Mouse (Mus musculus) kidney, embryonic 15.5 days (tissue): ENCODE data around the gene Katnb1. TPM values are rescaled to one million over a fixed set of nuclear protein-coding genes. Genes with fewer than 3 reads are reported as not detected.

Source experiments
- ATAC-seq: fragments of 200-750 bp; cut with Nextera tagmentation; replicated peaks from 2 replicates; pipeline ENCODE4 v1.8.0; 2017; ENCODE audit warnings: moderate TSS enrichment; ENCODE audit not compliant: low FRiP score
- H3K27ac ChIP-seq: fragments of 300-500 bp; sonication (generic); 2 replicates; pipeline ENCODE4 v1.5.1; 2015; ENCODE audit warnings: mild to moderate bottlenecking, inconsistent platforms
- H3K27me3 ChIP-seq: fragments of 300-500 bp; sonication (generic); 2 replicates; pipeline ENCODE4 v1.6.1; 2015; ENCODE audit warnings: inconsistent platforms
- H3K36me3 ChIP-seq: fragments of 300-500 bp; sonication (generic); 2 replicates; pipeline ENCODE4 v1.6.1; 2015; ENCODE audit warnings: inconsistent platforms
- H3K4me1 ChIP-seq: fragments of 300-500 bp; sonication (generic); 2 replicates; pipeline ENCODE4 v1.6.1; 2015; ENCODE audit warnings: inconsistent platforms
- H3K4me2 ChIP-seq: fragments of 300-500 bp; sonication (generic); 2 replicates; pipeline ENCODE4 v1.6.1; 2015; ENCODE audit warnings: moderate library complexity, mild to moderate bottlenecking, inconsistent platforms
- H3K4me3 ChIP-seq: fragments of 300-500 bp; sonication (generic); replicated peaks from 2 replicates; pipeline ENCODE4 v1.5.1; 2015; ENCODE audit warnings: mild to moderate bottlenecking, inconsistent platforms
- H3K9ac ChIP-seq: fragments of 300-500 bp; sonication (generic); 2 replicates; pipeline ENCODE4 v1.6.1; 2015; ENCODE audit warnings: mild to moderate bottlenecking, inconsistent platforms
- H3K9me3 ChIP-seq: fragments of 300-500 bp; sonication (generic); replicated peaks from 2 replicates; pipeline ENCODE4 v1.6.1; 2016; ENCODE audit warnings: inconsistent platforms
- WGBS: fragments of 180-500 bp; shearing (Covaris S2); methylation state at CpG from one replicate; pipeline ENCODE4 v1.1.7; 2015; ENCODE audit warnings: mixed read lengths; 5-methylcytosine and 5-hydroxymethylcytosine counted together
- polyA plus RNA-seq: library from polyadenylated mRNA; unstranded; fragments of >200 nt; fragmentation: Nextera tagmentation; extraction: Ambion mirVana; gene quantifications from 2 replicates; pipeline ENCODE4 v1.2.1, GENCODE M21; 2015

Gene Katnb1
- polyA plus RNA-seq, 1 experiment from 2014 or later: 29.7 TPM

DNA sequence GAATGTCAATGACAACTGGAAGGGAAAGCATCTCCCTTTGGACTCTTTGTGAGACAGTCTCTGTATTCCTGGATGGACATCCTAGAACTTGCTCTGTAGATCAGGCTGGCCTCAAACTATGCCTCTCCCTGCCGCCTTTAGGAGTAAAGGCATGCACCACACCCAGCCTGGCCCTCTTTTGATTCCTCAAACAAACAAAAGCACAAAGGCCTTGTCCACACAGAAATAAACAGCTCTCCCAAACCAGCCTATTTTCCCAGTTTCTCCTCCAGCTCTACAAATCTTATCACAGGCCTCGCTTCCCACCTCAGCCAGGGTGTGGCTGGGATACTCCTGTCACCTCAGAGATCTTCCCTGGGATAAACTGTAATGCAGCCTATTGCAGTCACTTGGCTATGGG lies 53.2 kb downstream of the Katnb1 start:
- Histone ChIP-seq H3K4me3 (no peak overlapping the region), H3K9me3 (no peaks in the 10 kb centered on the region), H3K4me1 (peaks cover 38% of the 10 kb centered on the region), H3K36me3 (peaks cover 31% of the 10 kb centered on the region), H3K9ac (no peak overlapping the region), H3K27ac (no peak overlapping the region), H3K4me2 (no peak overlapping the region), H3K27me3 (no peaks in the 10 kb centered on the region)
- 88% methylated on average over 2 of the region's 2 CpGs for WGBS
- ATAC-seq: no peak

DNA sequence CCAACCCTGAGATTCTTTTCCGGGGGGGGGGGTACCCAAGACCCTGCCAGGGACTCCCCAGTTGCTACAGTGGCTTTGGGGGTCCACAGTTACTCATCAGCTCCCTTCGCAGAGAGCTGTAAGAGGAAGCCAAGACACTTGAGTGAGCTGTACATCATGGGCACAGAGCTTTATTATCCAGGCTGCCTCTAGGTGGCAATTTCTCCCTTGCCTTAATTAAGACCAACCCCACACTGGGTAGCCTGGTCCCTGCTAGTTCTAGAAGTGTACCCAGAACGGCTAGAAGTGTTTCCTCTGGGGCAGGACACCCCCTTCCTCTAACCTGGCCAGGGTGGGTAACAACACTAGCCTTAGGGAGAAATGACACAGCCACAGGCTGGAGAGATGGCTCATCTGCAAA lies 54.3 kb downstream of the Katnb1 start:
- H3K9me3 ChIP-seq: no peaks in the 10 kb centered on the region
- no peak for ATAC-seq
- 48% methylated on average over 3 of the region's 3 CpGs for WGBS
- H3K27ac ChIP-seq: no peak overlapping the region
- peaks cover 27% of the 10 kb centered on the region for H3K36me3 ChIP-seq
- no peak overlapping the region for H3K4me3 ChIP-seq
- H3K4me2 ChIP-seq: no peak overlapping the region
- no peaks in the 10 kb centered on the region for H3K27me3 ChIP-seq
- H3K9ac ChIP-seq: no peak overlapping the region
- peaks cover 47% of the 10 kb centered on the region for H3K4me1 ChIP-seq

GRCm38 (mm10) chr8:95136218-95136617 lies 55.2 kb downstream of the Katnb1 start:
- peaks cover 27% of the 10 kb centered on the region for H3K36me3 ChIP-seq
- no peaks in the 10 kb centered on the region for H3K9me3 ChIP-seq
- ATAC-seq: no peak
- H3K4me1 ChIP-seq: peaks cover 53% of the 10 kb centered on the region
- no peak overlapping the region for H3K4me3 ChIP-seq
- 88% methylated on average over 3 of the region's 3 CpGs for WGBS
- no peak overlapping the region for H3K9ac ChIP-seq
- H3K4me2 ChIP-seq: no peak overlapping the region
- no peaks in the 10 kb centered on the region for H3K27me3 ChIP-seq
- H3K27ac ChIP-seq: no peak overlapping the region

DNA sequence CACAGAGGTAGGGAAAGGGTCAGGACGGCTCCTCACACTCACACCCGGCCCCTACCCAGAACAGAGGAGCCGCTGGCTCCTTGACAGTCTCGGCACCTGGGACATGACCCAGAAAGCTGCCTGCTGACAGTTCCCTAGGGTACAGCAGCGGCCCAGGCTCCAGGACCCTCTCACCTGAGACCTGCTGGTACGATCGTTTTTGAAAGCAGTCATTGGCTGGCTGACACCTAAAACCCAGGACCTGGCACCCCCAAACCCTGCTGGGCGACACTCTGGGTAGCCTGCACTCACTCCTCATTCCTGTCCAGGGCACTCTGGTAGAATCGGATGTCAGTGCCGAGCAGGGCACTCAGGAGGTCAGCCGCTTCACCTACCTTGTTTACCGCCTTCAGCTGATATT lies 56.2 kb downstream of the Katnb1 start:
- 0 out of 2 replicates have a peak, but pooled peaks have one; percentile 1 for ATAC-seq
- Histone ChIP-seq H3K36me3 (peaks cover 26% of the 10 kb centered on the region), H3K9ac (no peak overlapping the region; the same call in 1 of the 2 replicates), H3K27ac (peak overlapping the region; percentile 54), H3K4me2 (peak overlapping the region; percentile 64), H3K4me3 (peak overlapping the region; percentile 35), H3K27me3 (no peaks in the 10 kb centered on the region), H3K9me3 (no peaks in the 10 kb centered on the region), H3K4me1 (peaks cover 52% of the 10 kb centered on the region)
- 27% methylated on average over 12 of the region's 12 CpGs for WGBS

- peak overlapping the region; percentile 22; the same call in 1 of the 2 replicates for H3K9ac ChIP-seq
- H3K27ac ChIP-seq: peak overlapping the region; percentile 54
- WGBS: 7% methylated on average over 28 of the region's 28 CpGs
These were observed 56.7 kb downstream of the Katnb1 start for GRCm38 (mm10) chr8:95137641-95138098.

DNA sequence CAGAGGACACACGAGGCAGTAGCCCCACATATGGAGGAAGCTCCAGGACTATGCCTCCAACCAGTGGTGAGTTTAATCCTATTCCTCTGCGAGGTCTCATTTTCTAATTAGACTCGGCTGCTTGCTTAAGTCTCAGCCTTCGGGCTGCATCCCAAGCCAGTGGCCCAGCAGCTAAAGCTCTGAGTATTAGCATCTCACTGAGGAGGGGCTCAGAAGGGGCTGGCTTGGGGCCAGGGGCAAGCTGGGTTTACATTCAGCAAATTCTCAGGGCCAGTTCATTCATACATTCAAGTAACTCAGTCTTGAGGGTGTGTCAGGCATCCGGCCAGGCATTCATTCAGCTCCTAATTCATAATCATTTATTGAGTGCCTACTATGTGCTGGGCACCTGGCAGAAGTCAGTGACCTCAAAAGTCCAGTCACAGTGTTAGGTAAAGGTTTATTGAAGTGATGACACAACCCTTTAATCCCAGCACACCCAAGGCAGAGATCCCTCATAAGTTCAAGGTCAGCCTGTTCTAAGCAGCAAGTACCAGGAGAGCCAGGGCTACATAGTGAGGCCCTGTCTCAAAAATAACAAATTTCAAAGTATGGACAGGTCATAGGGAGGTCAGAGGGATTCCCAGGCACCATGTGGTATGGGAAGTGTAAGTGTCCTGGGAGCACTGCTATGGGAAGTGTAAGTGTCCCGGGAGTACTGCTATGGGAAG lies 57.5 kb downstream of the Katnb1 start:
- peak overlapping the region; percentile 64 for H3K4me2 ChIP-seq
- no peak overlapping the region for H3K9ac ChIP-seq
- H3K36me3 ChIP-seq: peaks cover 13% of the 10 kb centered on the region
- no peaks in the 10 kb centered on the region for H3K9me3 ChIP-seq
- peaks cover 63% of the 10 kb centered on the region for H3K4me1 ChIP-seq
- WGBS: 27% methylated on average over 6 of the region's 6 CpGs
- peak overlapping the region; percentile 35 for H3K4me3 ChIP-seq
- ATAC-seq: no peak
- no peaks in the 10 kb centered on the region for H3K27me3 ChIP-seq
- H3K27ac ChIP-seq: peak overlapping the region; percentile 54; the same call in 1 of the 2 replicates

More at GRCm38 (mm10) chr8:95137641-95138098, 56.7 kb downstream of the Katnb1 start:
- H3K4me3 ChIP-seq: peak overlapping the region; percentile 35
- peak overlapping the region; percentile 64 for H3K4me2 ChIP-seq
- H3K9me3 ChIP-seq: no peaks in the 10 kb centered on the region
- H3K36me3 ChIP-seq: peaks cover 21% of the 10 kb centered on the region
- peak; percentile 67 for ATAC-seq
- H3K27me3 ChIP-seq: no peaks in the 10 kb centered on the region
- H3K4me1 ChIP-seq: peaks cover 55% of the 10 kb centered on the region

- Histone ChIP-seq H3K9me3 (no peaks in the 10 kb centered on the region), H3K4me3 (no peak overlapping the region), H3K4me1 (peaks cover 66% of the 10 kb centered on the region), H3K27ac (no peak overlapping the region), H3K9ac (no peak overlapping the region), H3K4me2 (no peak overlapping the region), H3K36me3 (peaks cover 8% of the 10 kb centered on the region), H3K27me3 (no peaks in the 10 kb centered on the region)
- 69% methylated on average over 1 of the region's 1 CpGs for WGBS
- ATAC-seq: no peak
These were observed 58.0 kb downstream of the Katnb1 start for GRCm38 (mm10) chr8:95139051-95139365.

GRCm38 (mm10) chr8:95140555-95140954 lies 59.6 kb downstream of the Katnb1 start:
- Histone ChIP-seq H3K4me2 (peak overlapping the region; percentile 79), H3K4me3 (peak overlapping the region; percentile 65; the same call in 1 of the 2 replicates), H3K9me3 (no peaks in the 10 kb centered on the region), H3K27ac (peak overlapping the region; percentile 45; the same call in 1 of the 2 replicates), H3K9ac (no peak overlapping the region), H3K27me3 (no peaks in the 10 kb centered on the region), H3K36me3 (no peaks in the 10 kb centered on the region), H3K4me1 (peaks cover 77% of the 10 kb centered on the region)
- no peak for ATAC-seq
- 57% methylated on average over 5 of the region's 5 CpGs for WGBS

DNA sequence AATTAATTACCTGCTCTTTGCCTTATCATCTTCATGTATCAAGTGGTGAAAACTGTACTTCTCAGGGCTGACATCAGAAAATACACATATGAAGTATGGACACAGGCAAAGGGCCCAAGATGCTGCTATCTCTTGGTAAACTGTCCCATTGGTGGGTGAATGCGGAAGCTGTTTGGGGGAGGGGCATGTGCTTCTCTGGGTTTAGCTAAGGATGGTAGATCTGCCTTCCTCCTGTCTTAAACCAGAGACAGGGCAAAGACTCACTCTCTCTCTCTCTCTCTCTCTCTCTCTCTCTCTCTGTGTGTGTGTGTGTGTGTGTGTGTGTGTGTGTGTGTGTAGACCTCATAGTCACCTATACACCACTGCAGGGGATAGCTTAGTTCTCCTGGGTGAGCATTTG lies 60.0 kb downstream of the Katnb1 start:
- Histone ChIP-seq H3K9me3 (no peaks in the 10 kb centered on the region), H3K4me2 (peak overlapping the region; percentile 79), H3K36me3 (no peaks in the 10 kb centered on the region), H3K27me3 (no peaks in the 10 kb centered on the region), H3K9ac (no peak overlapping the region), H3K4me3 (peak overlapping the region; percentile 65), H3K27ac (peak overlapping the region; percentile 86; the same call in 1 of the 2 replicates), H3K4me1 (peaks cover 77% of the 10 kb centered on the region)
- no peak for ATAC-seq
- 82% methylated on average over 1 of the region's 1 CpGs for WGBS

GRCm38 (mm10) chr8:95141469-95142074 lies 60.6 kb downstream of the Katnb1 start:
- H3K4me2 ChIP-seq: peak overlapping the region; percentile 79
- peaks cover 77% of the 10 kb centered on the region for H3K4me1 ChIP-seq
- 0% methylated on average over 6 of the region's 6 CpGs for WGBS
- no peaks in the 10 kb centered on the region for H3K9me3 ChIP-seq
- peak overlapping the region; percentile 65 for H3K4me3 ChIP-seq
- peak; percentile 20 for ATAC-seq
- peak overlapping the region; percentile 70 for H3K9ac ChIP-seq
- H3K27ac ChIP-seq: peak overlapping the region; percentile 86
- no peaks in the 10 kb centered on the region for H3K27me3 ChIP-seq
- no peaks in the 10 kb centered on the region for H3K36me3 ChIP-seq

DNA sequence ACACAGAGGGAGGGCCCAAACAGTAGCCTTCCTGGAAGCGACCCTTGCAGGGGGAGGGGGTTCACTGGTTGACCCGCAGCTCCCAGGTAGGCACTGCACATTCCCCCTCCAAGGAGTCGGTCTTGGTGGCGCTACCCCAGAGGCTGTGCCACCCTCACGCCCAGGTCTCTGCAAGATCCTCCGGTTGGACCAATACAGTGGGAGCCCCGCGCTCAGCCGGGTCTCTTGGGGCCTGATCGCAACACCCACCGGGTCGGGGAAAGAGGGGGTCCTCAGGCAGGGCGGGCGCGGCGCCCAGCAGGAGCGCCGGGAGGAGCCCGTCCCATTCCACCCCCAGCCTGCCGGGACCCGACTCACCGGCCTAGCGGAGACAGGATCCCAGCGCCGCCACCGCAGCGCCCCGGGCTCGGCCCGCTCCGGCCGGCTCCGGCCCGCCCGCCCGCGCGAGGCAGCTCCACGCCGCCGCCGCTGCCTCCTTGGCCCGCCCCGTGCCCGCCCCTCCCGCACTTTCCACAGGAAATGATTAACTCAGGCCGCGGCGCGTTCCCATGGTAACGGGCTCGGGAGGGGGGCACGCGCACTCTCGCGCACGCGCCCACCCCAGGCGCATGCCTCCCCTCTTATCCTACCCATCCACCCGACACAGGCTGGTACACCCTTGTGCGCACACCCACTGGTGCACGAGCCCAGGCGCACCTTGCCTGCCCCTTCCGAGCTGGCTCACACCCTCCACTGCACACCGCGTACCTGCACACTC lies 61.3 kb downstream of the Katnb1 start:
- Histone ChIP-seq H3K27me3 (no peaks in the 10 kb centered on the region), H3K4me3 (peak overlapping the region; percentile 65), H3K4me1 (peaks cover 71% of the 10 kb centered on the region), H3K27ac (peak overlapping the region; percentile 86), H3K36me3 (no peaks in the 10 kb centered on the region), H3K4me2 (peak overlapping the region; percentile 79), H3K9ac (peak overlapping the region; percentile 70), H3K9me3 (no peaks in the 10 kb centered on the region)
- ATAC-seq: peak; percentile 65
- under 1% methylated on average over 48 of the region's 66 CpGs for WGBS
